Mouse (Mus musculus) right cerebral cortex, postnatal 25 days (tissue): ENCODE data around the gene Olfr1102.

Source experiments
- DNase-seq: peaks from one replicate; pipeline ENCODE4 v3.0.0; 2022

Gene Olfr1102

GRCm38 (mm10) chr2:86998098-86998497 is at the start of gene Olfr1102:
Olfr1102 (plus strand) TSS chr2:86998398.
- no peak for DNase-seq

DNA sequence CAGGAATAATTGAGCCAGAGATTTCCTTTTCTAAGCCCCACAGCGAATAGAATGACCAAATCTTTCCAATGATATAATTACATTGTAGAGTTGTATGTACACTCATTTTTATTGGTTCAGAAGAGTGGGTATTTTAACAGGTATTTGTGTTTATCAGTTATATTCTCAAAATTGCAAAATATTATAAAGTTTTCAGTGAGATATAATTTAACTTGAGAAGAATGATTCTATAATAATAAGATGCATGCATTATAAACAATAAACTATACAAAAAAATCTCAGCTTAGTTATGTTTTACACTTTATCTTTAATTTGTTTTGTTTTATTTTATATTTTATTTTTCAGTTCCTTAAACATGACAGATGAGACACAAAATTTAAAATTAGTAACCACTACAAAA is 37.6 kb upstream of the Olfr1102 start, which contains the start of gene Olfr1099:
TSS of gene Olfr1099 (minus strand) at position 101 of the 400 bp plus-strand sequence.
- DNase-seq: no peak

GRCm38 (mm10) chr2:86979854-86980253 is 18.3 kb upstream of the Olfr1102 start, which contains the start of gene Olfr1100:
Olfr1100 (minus strand) TSS chr2:86979954.
- no peak for DNase-seq

GRCm38 (mm10) chr2:86991121-86991520 is 7.1 kb upstream of the Olfr1102 start, which contains the start of gene Olfr1101:
Olfr1101 (minus strand) TSS chr2:86991221.
- DNase-seq: no peak

- DNase-seq: no peak
Measured at GRCm38 (mm10) chr2:87026980-87027379, 28.8 kb downstream of the Olfr1102 start, which contains the start of gene Olfr1104. Olfr1104 (minus strand) TSS chr2:87027080.

- no peak for DNase-seq
Measured at GRCm38 (mm10) chr2:87036431-87036830, 38.2 kb downstream of the Olfr1102 start, which contains the start of gene Olfr1105. Olfr1105 (minus strand) TSS chr2:87036531.

GRCm38 (mm10) chr2:87052173-87052572 is 54.0 kb downstream of the Olfr1102 start, which contains the start of gene Olfr1106:
Olfr1106 (minus strand) TSS chr2:87052273.
- DNase-seq: no peak
